Mouse (Mus musculus) erythroid progenitor cell, adult 5-6 weeks (primary cell): ENCODE results near the gene Lpcat3. TPM values are rescaled to one million over a fixed set of nuclear protein-coding genes. Genes with fewer than 3 reads are reported as not detected.

Experiments used
- ATAC-seq: replicated peaks from 2 replicates; pipeline ENCODE4 v1.8.0; 2016; ENCODE audit warnings: moderate number of reproducible peaks, mild to moderate bottlenecking, moderate TSS enrichment, inconsistent platforms; ENCODE audit not compliant: poor library complexity, low FRiP score, severe bottlenecking
- total RNA-seq, 2 experiments: library from RNA; stranded (forward) in 1 of 2; stranded (reverse) in 1 of 2; fragments of 150-400 nt in 1 of 2; fragments of 186-747, 209-891 nt in 1 of 2; gene quantifications; 2 replicates each; pipeline versions ENCODE4 v1.2.3 to v1.2.4; 2015 to 2017; ENCODE audit warnings: low replicate concordance in 2 of 2

The Lpcat3 gene
- total RNA-seq, 2 experiments from 2014 or later, result 249 to 538 TPM

GRCm38 (mm10) chr6:124731038-124731437, 68.2 kb downstream of the Lpcat3 start:
- ATAC-seq, result no peak

- ATAC-seq, result peak; percentile 59
Measured at GRCm38 (mm10) chr6:124732476-124733370, 69.9 kb downstream of the Lpcat3 start.

GRCm38 (mm10) chr6:124734417-124734816, 71.6 kb downstream of the Lpcat3 start:
- no peak for ATAC-seq

GRCm38 (mm10) chr6:124737040-124737439, 74.2 kb downstream of the Lpcat3 start:
- no peak for ATAC-seq

GRCm38 (mm10) chr6:124738511-124739023, 75.7 kb downstream of the Lpcat3 start, which contains the start of gene Ptpn6:
Gene Ptpn6 (minus strand): TSS chr6:124738714.
- no peak for ATAC-seq

GRCm38 (mm10) chr6:124739231-124739796, 76.5 kb downstream of the Lpcat3 start:
- no peak for ATAC-seq

GRCm38 (mm10) chr6:124740211-124740887, 77.5 kb downstream of the Lpcat3 start:
- peak; percentile 44 for ATAC-seq

GRCm38 (mm10) chr6:124740888-124741761, 78.3 kb downstream of the Lpcat3 start, which contains the start of gene Grcc10:
Gene Grcc10 (minus strand): TSS chr6:124741374.
- peak; percentile 62 for ATAC-seq

- no peak for ATAC-seq
Measured at GRCm38 (mm10) chr6:124741842-124742241, 79.0 kb downstream of the Lpcat3 start.

GRCm38 (mm10) chr6:124742839-124743514, 80.2 kb downstream of the Lpcat3 start:
- no peak for ATAC-seq

- no peak for ATAC-seq
Measured at GRCm38 (mm10) chr6:124743647-124744046, 80.8 kb downstream of the Lpcat3 start.

- no peak for ATAC-seq
Measured at GRCm38 (mm10) chr6:124744755-124745321, 82.0 kb downstream of the Lpcat3 start.

GRCm38 (mm10) chr6:124745490-124746295, 82.9 kb downstream of the Lpcat3 start:
- peak; percentile 79 for ATAC-seq

GRCm38 (mm10) chr6:124746296-124746605, 83.4 kb downstream of the Lpcat3 start:
- ATAC-seq, result no peak

GRCm38 (mm10) chr6:124746654-124747632, 84.1 kb downstream of the Lpcat3 start:
- no peak for ATAC-seq

- no peak for ATAC-seq
Measured at GRCm38 (mm10) chr6:124750405-124750804, 87.6 kb downstream of the Lpcat3 start.

- ATAC-seq, result no peak
Measured at GRCm38 (mm10) chr6:124753861-124754260, 91.0 kb downstream of the Lpcat3 start.
